Mouse (Mus musculus): ENCODE results near the gene Zfp324. TPM values are rescaled to one million over a fixed set of nuclear protein-coding genes. Genes with fewer than 3 reads are reported as not detected.

Zfp324 gene
- polyA plus RNA-seq, 1 experiment: 5.8 TPM

GRCm38 (mm10) chr7:12992222-12992621 lies 26.6 kb downstream of the Zfp324 start:
- 6% methylated on average over 3 of the region's 3 CpGs for WGBS
- Histone ChIP-seq H3K27ac (ENCODE audit: insufficient read depth, low read length) (no peak overlapping the region), H3K27me3 (ENCODE audit: control insufficient read depth, insufficient read depth, low read length) (no peaks in the 10 kb centered on the region), H3K4me1 (ENCODE audit: control insufficient read depth, insufficient read depth, low read length) (no peaks in the 10 kb centered on the region), H3K4me3 (replicated peaks; ENCODE audit: insufficient read depth, low read depth, low read length) (no peak overlapping the region)
- TF ChIP-seq POLR2A (IDR thresholded peaks at IDR 0.05; ENCODE audit: borderline replicate concordance, insufficient read depth, low read length) (no peak), CTCF (IDR thresholded peaks at IDR 0.05; ENCODE audit: borderline replicate concordance, insufficient read depth, low read depth, low read length) (no peak)
- no peak for DNase-seq

- 90% methylated on average over 10 of the region's 10 CpGs for WGBS
- H3K27me3 ChIP-seq (ENCODE audit: control insufficient read depth, insufficient read depth, low read length): no peaks in the 10 kb centered on the region
- H3K4me1 ChIP-seq (ENCODE audit: control insufficient read depth, insufficient read depth, low read length): no peaks in the 10 kb centered on the region
- no peak for DNase-seq
- TF ChIP-seq CTCF (IDR thresholded peaks at IDR 0.05; ENCODE audit: borderline replicate concordance, insufficient read depth, low read depth, low read length) (no peak), POLR2A (IDR thresholded peaks at IDR 0.05; ENCODE audit: borderline replicate concordance, insufficient read depth, low read length) (no peak)
- H3K4me3 ChIP-seq (replicated peaks; ENCODE audit: insufficient read depth, low read depth, low read length): no peak overlapping the region
- H3K27ac ChIP-seq (ENCODE audit: insufficient read depth, low read length): no peak overlapping the region
These were observed 27.5 kb downstream of the Zfp324 start for GRCm38 (mm10) chr7:12993148-12993547.

GRCm38 (mm10) chr7:12995862-12996261 lies 30.2 kb downstream of the Zfp324 start:
- H3K4me3 ChIP-seq (replicated peaks; ENCODE audit: insufficient read depth, low read depth, low read length): no peak overlapping the region
- no peak overlapping the region for H3K27ac ChIP-seq (ENCODE audit: insufficient read depth, low read length)
- H3K27me3 ChIP-seq (ENCODE audit: control insufficient read depth, insufficient read depth, low read length): no peaks in the 10 kb centered on the region
- H3K4me1 ChIP-seq (ENCODE audit: control insufficient read depth, insufficient read depth, low read length): no peaks in the 10 kb centered on the region
- no peak for DNase-seq
- TF ChIP-seq POLR2A (IDR thresholded peaks at IDR 0.05; ENCODE audit: borderline replicate concordance, insufficient read depth, low read length) (no peak), CTCF (IDR thresholded peaks at IDR 0.05; ENCODE audit: borderline replicate concordance, insufficient read depth, low read depth, low read length) (no peak)

- no peak for DNase-seq
- Histone ChIP-seq H3K27ac (ENCODE audit: insufficient read depth, low read length) (no peak overlapping the region), H3K27me3 (ENCODE audit: control insufficient read depth, insufficient read depth, low read length) (no peaks in the 10 kb centered on the region), H3K4me3 (replicated peaks; ENCODE audit: insufficient read depth, low read depth, low read length) (no peak overlapping the region), H3K4me1 (ENCODE audit: control insufficient read depth, insufficient read depth, low read length) (no peaks in the 10 kb centered on the region)
- 67% methylated on average over 5 of the region's 5 CpGs for WGBS
- TF ChIP-seq POLR2A (IDR thresholded peaks at IDR 0.05; ENCODE audit: borderline replicate concordance, insufficient read depth, low read length) (no peak), CTCF (IDR thresholded peaks at IDR 0.05; ENCODE audit: borderline replicate concordance, insufficient read depth, low read depth, low read length) (no peak)
These were observed 31.6 kb downstream of the Zfp324 start for GRCm38 (mm10) chr7:12997230-12997629.

- TF ChIP-seq CTCF (IDR thresholded peaks at IDR 0.05; ENCODE audit: borderline replicate concordance, insufficient read depth, low read depth, low read length): no peak
- TF ChIP-seq POLR2A (IDR thresholded peaks at IDR 0.05; ENCODE audit: borderline replicate concordance, insufficient read depth, low read length): no peak
- Histone ChIP-seq H3K4me1 (ENCODE audit: control insufficient read depth, insufficient read depth, low read length) (no peaks in the 10 kb centered on the region), H3K4me3 (replicated peaks; ENCODE audit: insufficient read depth, low read depth, low read length) (no peak within 1 kb of the TSS), H3K27ac (ENCODE audit: insufficient read depth, low read length) (no peak within 1 kb of the TSS), H3K27me3 (ENCODE audit: control insufficient read depth, insufficient read depth, low read length) (no peaks in the 10 kb centered on the region)
- no peak for DNase-seq
- 71% methylated on average over 5 of the region's 5 CpGs for WGBS
These were observed 32.4 kb downstream of the Zfp324 start, which contains the start of gene Slc27a5 for GRCm38 (mm10) chr7:12998053-12998452. Slc27a5 (minus strand) TSS chr7:12998192.

- no peak for DNase-seq
- H3K27ac ChIP-seq (ENCODE audit: insufficient read depth, low read length): no peak within 1 kb of the TSS
- H3K4me3 ChIP-seq (replicated peaks; ENCODE audit: insufficient read depth, low read depth, low read length): no peak within 1 kb of the TSS
- H3K4me1 ChIP-seq (ENCODE audit: control insufficient read depth, insufficient read depth, low read length): no peaks in the 10 kb centered on the region
- H3K27me3 ChIP-seq (ENCODE audit: control insufficient read depth, insufficient read depth, low read length): no peaks in the 10 kb centered on the region
- 81% methylated on average over 3 of the region's 3 CpGs for WGBS
- no peak for TF ChIP-seq CTCF (IDR thresholded peaks at IDR 0.05; ENCODE audit: borderline replicate concordance, insufficient read depth, low read depth, low read length)
- TF ChIP-seq POLR2A (IDR thresholded peaks at IDR 0.05; ENCODE audit: borderline replicate concordance, insufficient read depth, low read length): no peak
These were observed 33.2 kb downstream of the Zfp324 start, which contains the start of gene Trim28 for GRCm38 (mm10) chr7:12998851-12999250. Trim28 (plus strand) TSS chr7:12999114.

GRCm38 (mm10) chr7:13001584-13001983 lies 35.9 kb downstream of the Zfp324 start:
- H3K27ac ChIP-seq (ENCODE audit: insufficient read depth, low read length): no peak overlapping the region
- TF ChIP-seq POLR2A (IDR thresholded peaks at IDR 0.05; ENCODE audit: borderline replicate concordance, insufficient read depth, low read length): no peak
- TF ChIP-seq CTCF (IDR thresholded peaks at IDR 0.05; ENCODE audit: borderline replicate concordance, insufficient read depth, low read depth, low read length): no peak
- no peak for DNase-seq
- WGBS: 83% methylated on average over 1 of the region's 1 CpGs
- no peak overlapping the region for H3K4me3 ChIP-seq (replicated peaks; ENCODE audit: insufficient read depth, low read depth, low read length)
- no peaks in the 10 kb centered on the region for H3K27me3 ChIP-seq (ENCODE audit: control insufficient read depth, insufficient read depth, low read length)
- H3K4me1 ChIP-seq (ENCODE audit: control insufficient read depth, insufficient read depth, low read length): peaks cover 10% of the 10 kb centered on the region

GRCm38 (mm10) chr7:13003380-13003779 lies 37.7 kb downstream of the Zfp324 start:
- no peak for TF ChIP-seq CTCF (IDR thresholded peaks at IDR 0.05; ENCODE audit: borderline replicate concordance, insufficient read depth, low read depth, low read length)
- no peak for TF ChIP-seq POLR2A (IDR thresholded peaks at IDR 0.05; ENCODE audit: borderline replicate concordance, insufficient read depth, low read length)
- Histone ChIP-seq H3K4me1 (ENCODE audit: control insufficient read depth, insufficient read depth, low read length) (peaks cover 14% of the 10 kb centered on the region), H3K4me3 (replicated peaks; ENCODE audit: insufficient read depth, low read depth, low read length) (no peak overlapping the region), H3K27ac (ENCODE audit: insufficient read depth, low read length) (no peak overlapping the region), H3K27me3 (ENCODE audit: control insufficient read depth, insufficient read depth, low read length) (no peaks in the 10 kb centered on the region)
- no peak for DNase-seq
- WGBS: 73% methylated on average over 5 of the region's 5 CpGs

All from cerebellum, adult 2 months (tissue).